Mouse (Mus musculus) frontal cortex, adult 2 months (tissue): ENCODE results near the gene Grb10. TPM values are rescaled to one million over a fixed set of nuclear protein-coding genes. Genes with fewer than 3 reads are reported as not detected.

Experiments
- DNase-seq, 2 experiments: peaks; one replicate each; pipeline ENCODE4 v3.0.0; 2022; ENCODE audit warnings: low spot score in 1 of 2; ENCODE audit errors: extremely low spot score in 1 of 2
- polyA plus RNA-seq: library from polyadenylated mRNA; depleted of rRNA; stranded (reverse); fragments of >200 nt; gene quantifications from 2 replicates; pipeline ENCODE4 v1.2.3, GENCODE M21; 2012

Grb10 gene
- polyA plus RNA-seq, 1 experiment = 35.6 TPM

DNA sequence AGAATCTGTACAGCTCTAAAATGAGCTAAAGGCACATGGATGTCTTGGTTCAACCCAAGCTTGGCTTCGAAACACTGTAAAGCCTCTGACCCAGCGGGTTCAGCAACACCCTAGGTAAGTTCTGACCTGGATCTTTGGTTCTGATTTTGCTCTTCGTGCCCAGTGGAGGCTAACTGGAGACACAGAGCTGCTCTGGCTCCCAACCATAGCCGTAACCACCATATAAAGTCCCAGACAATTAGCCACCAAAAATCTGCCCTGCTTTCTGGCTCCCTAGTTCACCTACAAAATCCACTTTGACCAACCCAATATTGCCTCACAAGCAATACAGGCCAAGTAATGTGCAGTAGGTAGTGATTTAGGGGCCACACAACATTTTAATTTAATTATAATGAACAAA lies 3.7 kb downstream of the Grb10 start:
- no peak for DNase-seq

DNA sequence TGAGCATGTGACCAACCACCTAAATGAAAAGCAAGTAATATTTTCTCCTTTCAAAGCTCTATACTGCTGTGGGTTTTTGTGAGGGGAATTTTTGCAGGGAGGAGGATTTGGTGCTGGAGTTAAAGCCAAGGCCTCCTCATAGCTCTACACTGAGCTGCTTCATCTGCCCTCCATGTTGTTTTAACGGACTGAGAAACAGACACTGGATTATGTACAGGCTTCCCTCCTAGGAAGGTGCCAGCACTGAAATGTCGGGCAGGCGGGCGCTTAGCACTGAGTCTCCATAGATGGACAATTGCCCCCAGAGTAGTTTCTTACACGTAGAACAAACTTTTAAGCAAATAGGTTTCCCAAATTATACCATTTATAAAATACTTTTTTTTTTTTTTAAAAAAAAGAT lies 4.1 kb downstream of the Grb10 start:
- DNase-seq = no peak

DNA sequence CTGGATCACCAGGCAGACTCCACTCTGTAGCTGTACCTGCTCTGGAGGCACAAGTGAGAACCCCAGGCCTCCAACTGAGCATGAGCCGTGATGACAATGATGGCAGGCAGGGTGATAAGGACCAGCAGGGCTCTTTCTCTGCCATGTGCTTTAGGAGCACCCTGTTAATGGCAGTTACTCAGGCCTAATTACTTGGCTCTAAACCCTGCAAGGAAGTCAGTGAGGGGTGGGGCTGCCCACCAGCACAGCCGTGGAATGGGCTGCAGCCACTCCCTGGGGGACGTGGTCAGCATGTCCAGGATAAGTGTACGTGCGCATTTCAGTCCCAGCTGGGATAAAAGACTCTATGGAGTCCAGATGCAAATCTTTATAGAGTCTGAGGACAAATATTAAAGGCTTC lies 5.7 kb downstream of the Grb10 start:
- no peak for DNase-seq

DNA sequence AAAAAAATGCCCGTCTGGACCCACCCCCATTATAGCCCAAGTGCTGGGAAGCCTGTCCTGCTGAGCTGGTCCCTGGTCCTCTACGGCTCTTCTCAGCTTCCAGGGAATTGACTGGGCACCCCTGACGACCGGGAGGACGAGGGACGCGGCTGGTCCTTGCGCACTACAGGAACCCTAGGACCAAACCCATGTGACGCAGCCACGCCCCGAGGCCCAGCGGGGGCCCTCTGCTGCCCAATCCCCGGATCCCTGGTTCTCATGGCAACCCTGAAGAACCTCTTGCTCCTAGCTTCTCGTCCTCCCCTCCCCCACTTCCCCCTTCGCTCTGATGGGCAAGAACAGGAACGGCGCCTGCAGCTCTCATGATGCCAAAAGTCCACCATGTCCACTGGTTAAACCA lies 11.8 kb downstream of the Grb10 start:
- DNase-seq = peak; percentile 28 to 60

DNA sequence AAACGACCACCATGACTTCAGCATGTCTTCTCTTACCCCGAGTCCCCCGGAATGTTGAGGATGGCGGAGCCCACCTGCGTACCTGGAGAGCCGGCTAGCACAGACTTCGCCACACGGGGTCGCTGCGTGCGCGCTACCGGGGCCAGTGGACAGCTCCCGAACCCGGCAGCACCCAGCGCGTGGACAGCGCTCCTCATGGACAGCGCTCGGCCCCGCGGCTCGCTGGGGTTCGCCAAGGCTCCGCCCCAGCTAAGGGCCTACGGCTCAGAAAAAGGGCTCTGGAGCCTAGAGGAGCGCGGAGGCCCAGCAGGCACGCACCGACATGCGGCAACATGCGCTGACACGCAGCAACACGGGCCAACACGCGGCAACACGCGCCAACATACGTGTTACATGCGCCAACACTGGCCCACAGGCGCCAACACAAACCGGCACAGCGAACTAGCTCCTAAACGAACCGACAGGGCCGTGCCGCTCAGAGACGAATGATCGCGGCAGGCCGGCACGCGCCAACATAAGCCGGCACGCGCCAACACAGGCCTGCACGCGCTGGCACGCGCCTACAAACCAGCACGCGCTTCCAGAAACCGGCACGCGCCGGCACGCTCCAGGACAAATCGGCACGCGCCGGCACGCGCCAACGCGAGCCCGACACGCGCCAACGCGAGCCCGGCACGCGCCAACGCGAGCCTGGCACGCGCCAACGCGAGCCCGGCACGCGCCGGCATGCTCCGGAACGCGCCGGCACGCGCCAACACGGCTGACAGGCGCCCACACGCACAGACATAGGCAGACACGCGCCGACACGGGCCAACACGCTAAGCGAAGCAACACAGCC lies 12.5 kb downstream of the Grb10 start:
- DNase-seq = peak; percentile 20 to 82

DNA sequence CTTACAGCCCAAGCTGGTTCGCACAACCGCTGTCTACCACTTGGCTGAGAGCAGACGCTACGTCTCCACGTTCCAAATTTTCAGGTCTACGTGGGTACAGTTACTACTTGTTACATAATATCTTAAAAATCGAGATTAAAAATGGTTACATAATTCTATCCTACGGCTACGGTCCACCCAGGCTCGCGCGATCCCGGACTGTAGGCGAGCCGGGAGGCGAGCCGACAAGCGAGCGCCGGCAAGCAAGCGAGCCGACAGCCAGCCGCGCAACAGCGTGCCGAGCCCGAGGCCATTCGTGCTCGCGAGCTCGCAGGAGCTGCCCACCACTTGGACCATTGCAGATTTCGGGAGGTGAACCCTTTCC lies 13.1 kb downstream of the Grb10 start:
- peak; percentile 12 to 28 for DNase-seq

DNA sequence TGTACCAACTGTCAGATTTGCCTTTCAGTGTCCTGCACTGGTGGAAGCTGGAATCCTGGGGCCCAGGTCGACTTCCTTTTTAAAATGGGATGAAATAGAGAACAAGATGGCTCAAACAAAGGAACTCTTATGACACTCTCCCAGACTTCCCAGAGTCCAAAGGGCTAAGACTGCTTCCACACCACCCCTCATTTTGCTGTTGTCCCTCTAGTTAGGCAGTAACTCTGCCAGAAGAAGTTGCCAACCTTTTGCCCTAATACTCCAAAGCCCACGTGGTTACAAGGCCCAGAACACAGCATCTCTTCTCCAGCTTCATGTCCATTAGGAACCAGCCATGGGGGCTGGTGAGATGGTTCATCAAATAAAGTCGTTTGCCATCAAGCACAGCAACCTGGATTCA lies 15.4 kb downstream of the Grb10 start:
- no peak for DNase-seq

DNA sequence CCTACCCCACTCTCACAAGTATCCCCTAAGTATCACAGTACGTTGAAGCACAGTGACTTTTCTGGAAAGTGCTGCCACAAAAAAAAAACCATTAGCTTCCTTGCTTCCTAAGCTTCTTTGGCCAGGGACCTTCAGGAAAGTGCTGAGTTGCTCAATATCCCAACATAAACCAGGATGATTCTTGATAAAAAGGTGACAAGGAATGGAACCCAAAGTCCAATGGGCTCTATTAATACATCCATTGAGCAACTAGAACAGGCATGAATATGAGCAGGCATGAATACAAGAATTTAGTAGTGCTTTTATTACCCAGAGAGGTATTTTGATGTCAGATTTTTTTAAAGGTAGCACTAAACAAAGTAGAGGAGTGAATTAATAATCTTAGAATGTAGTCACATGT lies 18.8 kb downstream of the Grb10 start:
- DNase-seq = no peak

DNA sequence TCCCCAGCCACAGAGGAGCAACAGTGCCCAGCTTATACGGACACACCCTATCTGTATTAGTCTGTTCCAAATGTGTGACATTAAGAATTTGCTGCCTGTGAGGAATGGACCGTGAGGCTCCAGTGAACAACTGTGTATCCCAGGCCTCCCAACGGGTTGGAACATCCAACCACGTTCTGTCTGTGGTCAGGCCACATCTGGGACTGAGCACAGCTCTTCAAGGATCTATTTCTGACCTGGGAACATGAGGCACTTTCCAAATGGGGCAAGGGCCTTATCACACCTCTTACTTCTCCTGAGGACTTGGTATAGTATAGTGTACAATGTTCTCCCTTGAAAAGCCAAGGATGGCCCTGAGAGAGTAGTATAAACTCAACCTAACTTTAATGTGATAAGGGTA lies 19.9 kb downstream of the Grb10 start:
- no peak for DNase-seq

DNA sequence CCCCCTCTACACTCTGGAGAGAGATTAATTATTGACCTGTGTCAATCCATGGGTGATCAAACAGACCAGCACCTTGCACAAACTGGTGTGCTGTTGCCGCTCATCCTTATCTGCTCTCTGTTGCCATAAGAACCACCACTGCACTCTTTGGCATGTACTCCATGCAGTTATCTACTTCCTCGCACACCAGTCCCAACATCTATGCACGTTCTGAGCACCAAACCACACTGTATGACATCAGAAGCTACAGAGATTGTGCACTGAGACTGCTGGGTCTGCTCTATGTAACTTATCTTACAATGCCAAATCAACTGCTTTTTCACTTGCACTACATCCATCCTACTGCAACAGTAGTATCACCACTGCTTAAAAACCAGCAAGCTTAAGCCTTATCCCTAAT lies 28.4 kb downstream of the Grb10 start:
- DNase-seq = no peak

DNA sequence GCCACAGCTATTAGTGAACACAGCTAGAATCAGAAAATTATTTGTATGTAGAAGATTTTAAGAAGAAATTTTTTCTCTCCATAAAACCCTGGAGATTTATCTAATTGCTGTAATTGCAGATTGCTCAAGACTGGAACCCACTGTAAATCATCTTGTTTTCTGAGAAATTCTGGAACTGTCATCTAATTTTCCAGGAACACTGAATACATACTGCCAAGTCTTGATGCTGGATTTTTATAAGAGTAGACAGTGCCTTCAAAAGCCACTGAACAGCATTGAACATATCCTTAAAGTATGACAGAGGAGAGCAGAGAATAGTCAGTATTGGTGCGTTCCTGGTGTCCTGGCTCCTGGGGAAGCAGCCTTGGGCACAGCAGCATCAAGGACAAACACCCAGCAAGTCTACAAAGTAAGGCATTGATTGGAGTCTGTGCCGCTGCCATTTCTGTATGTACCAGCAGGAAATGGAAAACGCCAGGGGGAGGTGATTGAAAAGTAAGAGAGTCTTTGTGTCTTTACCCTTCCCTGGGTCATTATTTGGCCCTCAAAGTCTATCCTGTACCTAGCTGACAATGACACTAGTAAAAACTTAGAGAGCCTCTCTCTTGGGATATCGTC lies 38.1 kb downstream of the Grb10 start:
- no peak for DNase-seq

DNA sequence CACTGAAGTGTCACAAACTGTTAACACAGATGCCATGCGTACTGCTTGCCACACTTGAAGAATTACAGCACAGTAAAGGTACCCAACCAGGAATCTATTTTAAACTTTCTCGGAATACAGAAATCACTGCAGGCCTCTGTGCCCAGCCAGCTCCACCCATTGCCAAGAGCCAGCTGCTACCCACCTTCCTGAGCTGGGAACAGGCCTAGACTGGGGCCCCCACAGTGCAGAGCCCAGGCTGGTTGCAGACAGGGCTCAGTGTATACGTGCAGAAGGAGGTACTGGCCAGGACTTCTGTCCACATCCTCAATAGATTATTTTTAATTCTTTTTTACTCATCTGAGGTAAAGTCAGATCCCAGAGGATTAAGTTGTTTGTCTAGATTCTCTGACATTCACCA lies 39.6 kb downstream of the Grb10 start:
- DNase-seq = no peak

DNA sequence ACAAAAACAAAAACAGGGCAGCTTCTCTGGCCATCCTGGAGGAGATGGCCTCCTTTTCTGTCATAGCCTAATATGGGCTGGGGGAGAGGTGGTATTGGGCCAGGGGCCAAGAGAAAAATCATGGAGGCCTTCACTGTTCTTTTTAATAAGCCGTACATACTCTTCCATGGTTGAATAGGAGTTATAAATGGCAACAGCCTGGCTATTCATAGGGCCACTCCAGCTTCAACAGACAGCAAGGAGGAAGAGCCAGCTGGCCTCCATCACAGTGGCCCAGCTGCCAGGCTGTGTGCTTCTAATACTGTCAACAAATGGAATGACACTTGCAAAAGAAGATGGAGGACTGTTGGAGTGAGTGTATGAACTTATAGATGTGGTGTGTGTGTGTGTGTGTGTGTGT lies 41.4 kb downstream of the Grb10 start:
- peak in 1 of 2 experiments; percentile 11 for DNase-seq

DNA sequence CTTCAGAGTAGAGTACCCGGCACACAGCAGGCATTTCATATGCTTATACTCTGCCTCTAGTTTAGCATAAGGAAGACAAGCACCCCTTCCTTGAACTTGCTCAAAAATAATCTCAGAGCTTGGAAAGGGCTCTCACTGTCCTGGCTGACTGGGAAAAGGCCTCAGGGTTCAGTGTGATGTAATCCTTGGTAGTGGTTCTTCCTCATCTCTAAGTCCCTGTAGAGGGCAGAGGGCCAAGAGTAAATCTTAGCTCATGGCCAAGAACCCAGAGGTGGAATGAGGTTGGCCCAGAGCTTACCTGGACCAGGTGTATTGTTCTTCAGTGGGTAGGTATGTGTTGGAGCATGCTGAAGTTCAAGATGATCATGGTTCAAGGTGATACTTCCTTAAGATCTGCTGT lies 43.1 kb downstream of the Grb10 start:
- DNase-seq = no peak

DNA sequence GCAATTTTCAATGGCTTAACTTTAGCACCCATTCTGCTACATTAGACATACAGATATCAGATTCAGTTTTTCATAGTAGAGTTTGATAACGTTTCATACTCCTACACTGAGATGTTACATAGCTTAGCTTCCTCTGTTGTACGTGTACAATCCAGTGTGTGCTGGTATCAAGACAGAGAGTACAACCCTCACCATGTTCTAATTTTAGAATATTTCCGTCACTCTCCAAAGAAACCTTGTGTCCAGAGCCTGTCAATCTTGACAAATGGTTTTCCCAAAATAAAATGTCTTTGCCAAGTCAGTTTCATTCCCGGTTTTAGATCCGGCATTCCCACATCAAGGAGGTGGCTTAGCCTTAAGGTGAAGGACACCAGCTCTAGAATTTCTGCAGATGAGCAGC lies 44.7 kb downstream of the Grb10 start:
- no peak for DNase-seq

DNA sequence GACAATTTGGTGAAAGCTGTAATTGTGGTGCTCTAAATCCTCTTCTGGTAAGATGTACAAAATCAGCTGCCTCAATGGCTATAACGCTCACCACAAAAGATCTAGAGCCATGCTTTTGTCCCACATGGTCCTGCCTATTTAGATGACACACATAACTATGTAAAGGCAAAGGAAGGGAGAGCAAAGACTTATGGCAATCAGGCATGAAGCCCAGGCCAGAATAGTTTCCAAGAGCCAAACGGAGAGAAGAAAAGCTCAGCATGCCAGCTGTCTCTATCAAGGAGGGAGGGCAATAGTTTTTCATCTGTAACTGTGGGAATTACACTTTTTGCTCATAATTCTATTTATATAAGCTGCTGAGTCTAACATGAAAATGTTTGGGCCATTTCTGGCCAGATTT lies 45.3 kb downstream of the Grb10 start:
- DNase-seq = no peak

DNA sequence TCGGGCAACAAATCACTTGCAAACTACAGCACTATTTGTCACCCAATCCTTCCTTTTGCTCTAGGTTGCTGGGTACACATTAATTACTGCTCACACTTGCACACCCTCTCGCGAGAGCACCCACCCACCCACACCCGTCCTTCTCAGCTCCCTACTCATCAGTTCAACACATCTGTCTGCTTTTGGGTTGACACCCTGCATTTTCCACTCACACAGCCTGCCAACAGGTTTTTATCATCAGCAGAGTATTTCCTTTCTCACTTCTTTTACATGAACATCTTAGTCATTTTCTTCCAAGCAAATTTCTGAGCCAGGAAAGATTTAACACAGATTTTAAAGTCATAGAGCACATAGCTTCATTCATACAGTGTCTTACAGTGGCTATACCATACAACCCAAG lies 48.6 kb downstream of the Grb10 start:
- DNase-seq = peak in 1 of 2 experiments; percentile 30

DNA sequence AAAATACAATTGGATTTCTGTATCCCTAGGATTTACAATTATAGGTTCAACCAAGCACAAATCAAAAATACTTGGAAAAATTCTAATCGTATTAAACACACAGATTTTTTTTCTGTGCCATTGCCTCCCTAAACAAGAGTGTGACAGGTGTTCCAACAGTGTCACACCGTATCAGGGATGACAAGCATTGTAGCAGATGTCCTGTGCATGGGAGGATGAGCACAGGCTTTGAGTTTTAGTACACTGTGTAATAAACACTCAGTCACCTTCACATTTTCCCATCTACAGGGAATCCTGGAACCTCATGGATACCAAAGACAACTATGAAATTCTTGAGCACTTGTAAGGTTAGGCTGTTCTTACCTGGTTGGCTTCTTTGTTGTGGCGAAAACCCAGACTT lies 51.2 kb downstream of the Grb10 start:
- DNase-seq = no peak

DNA sequence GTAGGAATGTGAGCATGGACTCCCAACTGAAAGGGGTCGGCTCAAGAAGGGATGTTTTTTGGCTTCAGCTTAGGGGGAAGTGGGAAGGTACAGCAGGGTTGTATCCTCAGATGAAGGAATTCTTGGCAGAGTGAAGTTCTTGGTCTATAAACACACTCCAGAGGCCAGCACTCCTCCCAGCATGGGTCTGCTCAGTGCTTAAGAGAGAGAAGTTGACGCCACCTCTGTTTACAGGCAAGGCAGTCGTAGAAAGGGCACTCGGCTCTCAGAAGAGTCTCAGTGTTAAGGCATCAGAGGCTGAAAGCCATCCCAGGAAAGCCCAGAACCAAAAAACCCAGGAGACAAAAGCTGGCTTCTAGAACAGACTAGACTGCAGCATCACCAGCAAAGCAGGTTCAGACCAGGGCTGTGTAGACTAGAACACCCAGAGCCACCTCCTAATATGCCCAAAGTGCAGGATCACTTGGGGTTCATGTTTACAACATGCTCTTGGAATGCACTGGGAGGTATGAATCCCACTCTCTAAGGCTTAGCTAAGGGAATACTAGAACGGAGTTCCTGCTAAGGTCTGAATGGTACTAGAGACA lies 59.8 kb downstream of the Grb10 start:
- no peak for DNase-seq

DNA sequence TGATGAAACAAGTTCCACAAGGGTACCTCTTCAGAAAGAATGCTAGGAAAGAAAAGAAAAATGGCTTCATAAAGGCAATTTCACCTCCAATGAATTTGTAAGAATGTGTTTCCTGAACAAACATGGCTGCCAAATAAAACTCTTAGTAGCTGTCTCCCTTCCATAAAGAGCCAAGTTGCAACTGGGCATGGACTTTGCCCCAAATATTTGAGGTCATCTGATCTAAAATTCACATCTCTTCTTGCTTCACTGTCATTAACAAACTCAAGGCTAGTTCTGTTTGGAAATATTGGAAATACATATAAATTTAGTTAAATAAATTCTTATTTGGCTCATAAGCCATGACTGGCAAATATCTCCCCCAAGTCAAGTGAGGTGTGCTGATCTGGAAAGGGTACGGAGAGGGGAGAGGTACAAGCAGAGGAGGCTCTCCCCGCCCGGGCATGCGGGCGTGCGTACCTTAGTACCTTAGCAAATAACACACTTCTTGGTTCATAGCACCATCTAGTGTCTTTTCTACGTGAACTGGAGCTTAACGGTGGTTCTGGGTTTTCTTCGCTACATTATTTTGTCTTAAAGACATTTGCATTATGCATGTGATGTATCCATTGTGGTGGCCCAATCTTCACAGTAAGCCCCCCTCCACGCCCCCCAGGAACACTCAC lies 63.8 kb downstream of the Grb10 start:
- DNase-seq = peak; percentile 14 to 70

DNA sequence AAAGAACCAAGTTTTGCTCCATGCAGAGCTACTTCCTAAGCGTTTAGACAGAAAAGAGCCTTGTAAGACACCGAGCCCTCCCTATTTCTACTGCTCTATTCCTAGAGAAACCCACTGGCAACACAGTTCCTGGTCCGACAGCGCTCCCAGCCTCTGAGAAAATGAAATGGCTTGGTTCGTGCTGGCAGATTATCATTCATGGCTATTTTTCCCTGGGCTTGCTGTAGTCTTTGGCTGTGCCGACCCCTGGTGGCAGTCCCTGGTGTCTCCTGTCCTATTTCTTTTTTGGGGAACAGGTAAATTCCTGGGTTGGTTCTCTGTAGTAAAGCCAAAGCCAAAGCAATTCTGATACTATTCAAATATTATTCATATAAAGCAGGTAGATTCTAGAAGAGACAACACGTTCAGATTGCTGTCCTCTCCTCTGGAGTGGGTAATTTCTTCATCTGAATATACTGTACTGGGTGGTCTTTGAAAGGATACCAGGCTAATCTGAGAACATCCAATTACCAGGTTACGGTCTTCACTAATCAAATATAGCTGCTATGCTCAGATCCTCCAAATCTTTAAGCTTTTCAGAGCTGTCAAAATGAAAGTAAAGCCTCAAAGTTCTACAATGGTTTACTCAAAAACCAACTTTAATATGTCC lies 65.0 kb downstream of the Grb10 start:
- DNase-seq = peak; percentile 33 to 73
